Mouse (Mus musculus): ENCODE measurements at regions not wholly inside any gene's neighbourhood (a gene's known extent, or its start where the extent isn't known, plus 50 kb on each side); places are given as distances from the start of the nearest gene placed in this dataset.

DNA sequence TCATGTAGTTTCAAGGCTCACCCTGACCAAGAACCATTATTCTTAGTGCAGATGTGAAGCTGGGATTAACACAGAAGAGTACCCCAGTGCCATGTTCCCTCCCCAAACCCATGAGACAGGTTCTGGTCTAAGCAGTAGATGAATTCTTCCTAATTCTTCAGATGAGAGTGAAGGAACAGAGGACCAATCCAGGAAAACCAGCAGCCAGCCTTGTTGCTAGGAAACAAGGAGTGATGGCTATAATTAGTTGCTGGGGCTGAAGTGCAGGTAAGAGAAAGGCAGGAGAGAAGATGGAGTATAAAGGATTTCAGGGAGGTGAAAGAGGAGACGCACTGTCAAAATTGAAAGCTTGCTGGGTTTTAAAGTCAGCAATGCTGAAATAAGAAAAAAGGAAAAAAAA, 128.4 kb upstream of the Map1b start:
- TF ChIP-seq POLR2A (IDR thresholded peaks at IDR 0.05; ENCODE audit: insufficient read depth, low read depth, low read length) (no peak), CTCF (IDR thresholded peaks at IDR 0.05) (no peak)
